In the genomic region with DNA sequence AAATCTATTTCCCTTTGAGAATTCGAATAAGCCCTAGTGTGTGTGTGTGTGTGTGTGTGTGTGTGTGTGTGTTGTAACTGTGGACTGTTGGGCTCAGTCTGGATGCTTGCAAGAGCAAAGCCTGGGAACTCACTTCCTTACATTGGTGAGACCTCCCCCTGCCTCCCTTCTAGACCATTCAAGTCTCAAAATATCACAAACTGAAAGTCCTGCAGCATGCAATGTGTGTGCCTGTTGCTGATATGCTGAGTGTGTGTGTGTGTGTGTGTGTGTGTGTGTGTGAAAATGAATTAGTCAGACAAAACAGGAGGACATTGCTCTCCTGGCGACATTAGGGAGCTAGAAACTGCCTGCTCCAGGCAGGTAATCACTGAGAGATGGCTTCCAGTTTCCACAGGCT, we compare ENCODE assay signal across 11 mouse cellular contexts. TPM values are rescaled to one million over a fixed set of nuclear protein-coding genes. Genes with fewer than 3 reads are reported as not detected.
DNase-seq lines count a peak whose midpoint lies in the region; ATAC-seq and TF ChIP-seq lines count a peak whose summit lies in the region.
"Had no signal": no experiment of that assay in that cellular context is flagged by ENCODE, and none has a peak within 500 bp of the region (broad histone marks: within the 10 kb centered on the region; RNA-seq: fewer than 3 reads in every experiment).

No protein-coding gene starts in this region.

- H3K4me3 ChIP-seq in spleen, adult 2 months (ENCODE audit: extremely low read depth, insufficient read depth, insufficient read length): peak overlapping the region; percentile 62
- H3K4me3 ChIP-seq in liver, embryonic 11.5 days (ENCODE audit: low read depth, low read length): peak overlapping the region; percentile 47
- H3K4me3 ChIP-seq: embryonic facial prominence, embryonic 13.5 days; neural tube, embryonic 12.5 days had no signal

- intact Hi-C loops in heart, postnatal 14 days (cut with DNase I): loop anchor here (5.0 kb wide), 1 partner anchor 168 kb away; the partner anchor contains the start of gene Ccdc71l
- intact Hi-C loops in gastrocnemius, postnatal 14 days (cut with DNase I; ENCODE audit: low total_unique reads): no loop called here

- no peaks in the 10 kb centered on the region for H3K9me3 ChIP-seq in liver, embryonic 11.5 days (ENCODE audit: control insufficient read depth, low read length)
- H3K9me3 ChIP-seq: embryonic facial prominence, embryonic 13.5 days; neural tube, embryonic 12.5 days had no signal

- WGBS in spleen, adult 2 months: 14% methylated on average over 2 of the region's 2 CpGs
- WGBS in liver, embryonic 11.5 days: 37% methylated on average over 2 of the region's 2 CpGs

- peaks cover 30% of the 10 kb centered on the region for H3K4me1 ChIP-seq in spleen, adult 2 months (ENCODE audit: control insufficient read depth, insufficient read depth, insufficient read length)
- H3K4me1 ChIP-seq in liver, embryonic 11.5 days (replicated peaks; ENCODE audit: control insufficient read depth, insufficient read depth, low read length): peaks cover 5% of the 10 kb centered on the region
- H3K4me1 ChIP-seq: neural tube, embryonic 12.5 days had no signal

- no peak for TF ChIP-seq POLR2A in spleen, adult 2 months (IDR thresholded peaks at IDR 0.05; ENCODE audit: low read depth, low read length)

- peak overlapping the region; percentile 50 for H3K4me2 ChIP-seq in liver, embryonic 11.5 days
- H3K4me2 ChIP-seq: embryonic facial prominence, embryonic 13.5 days; neural tube, embryonic 12.5 days had no signal

- no peak for TF ChIP-seq CTCF in spleen, adult 2 months (IDR thresholded peaks at IDR 0.05; ENCODE audit: extremely low read depth, insufficient read depth, insufficient read length, insufficient replicate concordance)

- H3K27me3 ChIP-seq in spleen, adult 2 months (ENCODE audit: control insufficient read depth, insufficient read depth, low read length): no peaks in the 10 kb centered on the region
- H3K27me3 ChIP-seq in liver, embryonic 11.5 days (replicated peaks; ENCODE audit: control insufficient read depth, insufficient read depth, low read length): no peaks in the 10 kb centered on the region
- H3K27me3 ChIP-seq: embryonic facial prominence, embryonic 13.5 days; neural tube, embryonic 12.5 days had no signal

- H3K27ac ChIP-seq in spleen, adult 2 months (ENCODE audit: insufficient read depth, low read length): peak overlapping the region; percentile 82
- peak overlapping the region; percentile 43; the same call in 1 of the 2 replicates for H3K27ac ChIP-seq in liver, embryonic 11.5 days (ENCODE audit: low read depth, low read length)
- H3K27ac ChIP-seq: embryonic facial prominence, embryonic 13.5 days; neural tube, embryonic 12.5 days had no signal

- ATAC-seq in liver, embryonic 11.5 days (replicated peaks; ENCODE audit: low FRiP score): peak; percentile 68

- peak; percentile 86 for DNase-seq in heart, adult 11 months
- DNase-seq in heart, postnatal 14 days: no peak
- no peak for DNase-seq in spleen, adult 2 months (ENCODE audit: low read depth in 1 of 2, low spot score in 2 of 2)
- no peak for DNase-seq in spleen, postnatal 14 days (ENCODE audit: low spot score in 2 of 2)
- DNase-seq in liver, embryonic 11.5 days (ENCODE audit: low spot score): no peak
- DNase-seq in yolk sac, embryonic 10.5 days (ENCODE audit: low spot score): peak; percentile 5
- no peak for DNase-seq in gastrocnemius, postnatal 14 days
- DNase-seq in adrenal gland, adult 18-20 months (ENCODE audit: low spot score in 2 of 2): no peak
- DNase-seq: adrenal gland, adult 8-10 months had no signal

- H3K9ac ChIP-seq in liver, embryonic 11.5 days (ENCODE audit: low read depth, low read length): peak overlapping the region; percentile 55
- H3K9ac ChIP-seq: embryonic facial prominence, embryonic 13.5 days; neural tube, embryonic 12.5 days had no signal

- H3K36me3 ChIP-seq in spleen, adult 2 months (ENCODE audit: control insufficient read depth, insufficient read depth, low read length): peaks cover 11% of the 10 kb centered on the region
- H3K36me3 ChIP-seq in liver, embryonic 11.5 days (ENCODE audit: control insufficient read depth, insufficient read depth, low read length): no peaks in the 10 kb centered on the region
- H3K36me3 ChIP-seq: embryonic facial prominence, embryonic 13.5 days; neural tube, embryonic 12.5 days had no signal

RNA-seq across cellular contexts. Expression of gene Pik3cg, which starts 0.5 kb away (rescaled TPM):
- total RNA-seq in heart, postnatal 14 days (2021): 1 to 10 TPM; 1.9 to 2.8 TPM
- 14.3 and 19.5 TPM in 2 replicates for polyA plus RNA-seq in spleen, adult 2 months (2012; rRNA removed)
- polyA plus RNA-seq in liver, embryonic 11.5 days (2014; fragmentation: Nextera tagmentation; extraction: Ambion mirVana): 6.8 and 7.2 TPM in 2 replicates
- 1 to 10 TPM; 1.5 TPM for total RNA-seq in gastrocnemius, postnatal 14 days (2021)
- total RNA-seq in adrenal gland, adult 18-20 months (2021): 1 to 10 TPM; 1.5 to 2.2 TPM

Comparison
In these comparisons a context has a peak if more than half of its experiments do, and no peak if none do; other contexts are left out.
1. DNase-seq: peak in heart, adult 11 months (single experiment) and yolk sac, embryonic 10.5 days (single experiment); none in heart, postnatal 14 days (0 of 2), spleen, adult 2 months (0 of 2), spleen, postnatal 14 days (0 of 2), liver, embryonic 11.5 days (single experiment), gastrocnemius, postnatal 14 days (single experiment) and adrenal gland, adult 18-20 months (0 of 2).